ENCODE assay signal across 11 mouse cellular contexts in the genomic region with DNA sequence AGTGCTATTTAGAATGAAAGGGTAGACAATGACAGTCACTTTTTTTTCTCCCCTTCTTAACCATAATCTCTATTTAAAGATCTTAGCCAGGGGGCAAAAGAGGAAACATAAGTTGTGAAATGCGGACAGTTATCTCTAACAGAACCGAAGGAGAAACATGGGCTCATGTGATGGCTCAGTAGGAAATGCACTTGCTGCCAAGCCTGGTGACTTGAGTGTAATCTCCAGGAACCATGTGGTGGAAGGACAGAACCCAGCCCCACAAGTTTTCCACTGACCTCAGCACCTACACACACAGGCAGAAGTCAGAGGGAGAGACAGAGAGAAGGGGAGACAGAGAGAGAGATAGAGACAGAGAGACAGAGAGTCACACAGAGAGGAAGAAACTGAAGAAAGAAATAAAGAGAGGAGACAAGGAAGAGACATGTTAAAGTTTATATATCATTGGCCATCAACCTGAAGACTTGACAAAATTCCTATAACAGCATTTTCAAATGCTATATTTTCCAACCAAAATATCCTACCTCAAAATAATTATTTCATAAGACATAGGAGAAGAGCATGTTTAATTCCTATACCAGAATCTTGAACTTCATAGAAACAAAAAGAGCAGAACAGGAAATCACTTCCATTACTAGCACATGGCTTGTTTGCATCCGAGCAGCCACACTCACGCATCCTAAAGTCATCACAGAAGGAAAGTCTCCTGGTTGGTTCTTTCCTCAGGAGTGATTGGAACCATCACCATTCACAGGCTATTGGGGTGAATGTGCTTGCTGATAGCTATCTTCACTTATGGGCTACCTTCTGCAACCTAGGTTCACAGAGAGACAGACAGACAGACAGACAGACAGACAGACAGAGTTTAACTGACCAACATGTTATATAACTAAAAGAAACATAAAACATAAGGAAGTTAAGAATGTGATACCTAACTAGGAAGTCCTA. TPM values are rescaled to one million over a fixed set of nuclear protein-coding genes. Genes with fewer than 3 reads are reported as not detected.
DNase-seq lines count a peak whose midpoint lies in the region; ATAC-seq and TF ChIP-seq lines count a peak whose summit lies in the region.
"Had no signal": no experiment of that assay in that cellular context is flagged by ENCODE, and none has a peak within 500 bp of the region (broad histone marks: within the 10 kb centered on the region; RNA-seq: fewer than 3 reads in every experiment).

No protein-coding gene starts in this region.

- H3K36me3 ChIP-seq in kidney, embryonic 16.5 days (ENCODE audit: insufficient read depth, low read length): no peaks in the 10 kb centered on the region
- peaks cover 14% of the 10 kb centered on the region for H3K36me3 ChIP-seq in G1E (replicated peaks)
- H3K36me3 ChIP-seq: neural tube, embryonic 12.5 days had no signal

- no peak overlapping the region for H3K27ac ChIP-seq in kidney, embryonic 16.5 days (ENCODE audit: low read length)
- H3K27ac ChIP-seq: neural tube, embryonic 12.5 days had no signal

- H3K9ac ChIP-seq in kidney, embryonic 16.5 days (replicated peaks; ENCODE audit: low read length): no peak overlapping the region
- H3K9ac ChIP-seq: neural tube, embryonic 12.5 days had no signal

- no peaks in the 10 kb centered on the region for H3K9me3 ChIP-seq in kidney, embryonic 16.5 days (ENCODE audit: low read length)
- H3K9me3 ChIP-seq in G1E (replicated peaks): no peaks in the 10 kb centered on the region
- H3K9me3 ChIP-seq: neural tube, embryonic 12.5 days had no signal

- no peak for ATAC-seq in kidney, embryonic 16.5 days (ENCODE audit: low FRiP score, low TSS enrichment)
- peak; percentile 79 for ATAC-seq in G1E (ENCODE audit: extremely low read depth, insufficient number of reproducible peaks, low FRiP score, poor library complexity, severe bottlenecking)

- no peak overlapping the region for H3K4me2 ChIP-seq in kidney, embryonic 16.5 days (replicated peaks; ENCODE audit: low read depth, low read length)
- H3K4me2 ChIP-seq: neural tube, embryonic 12.5 days had no signal

- H3K4me3 ChIP-seq in kidney, embryonic 16.5 days (ENCODE audit: low read length): no peak overlapping the region
- H3K4me3 ChIP-seq in G1E (ENCODE audit: low read depth, low read length): no peak overlapping the region; the same call in 1 of the 2 replicates
- H3K4me3 ChIP-seq: neural tube, embryonic 12.5 days had no signal

- WGBS in kidney, embryonic 16.5 days: 83% methylated on average over 4 of the region's 4 CpGs

- TF ChIP-seq CTCF in G1E (IDR thresholded peaks at IDR 0.05; ENCODE audit: low read depth, low read length): no peak

- peak; percentile 5 for DNase-seq in kidney, adult 11 months
- peak; percentile 35 for DNase-seq in G1E (ENCODE audit: low spot score)
- DNase-seq in heart, adult 9 months (ENCODE audit: low spot score in 2 of 2): peak; percentile 53 to 69
- peak; percentile 60 for DNase-seq in lung, postnatal 36 days
- DNase-seq in T-cell, adult 2 months (ENCODE audit: low spot score): no peak
- DNase-seq in layer of hippocampus, postnatal 10 days (ENCODE audit: low spot score in 2 of 2): no peak
- DNase-seq in urinary bladder, adult 2 months (ENCODE audit: low spot score): no peak
- DNase-seq: adrenal gland, postnatal 36 days; kidney, postnatal 4 days had no signal

- H3K4me1 ChIP-seq in kidney, embryonic 16.5 days (ENCODE audit: insufficient read depth, low read length): no peaks in the 10 kb centered on the region
- peaks cover 73% of the 10 kb centered on the region for H3K4me1 ChIP-seq in G1E (ENCODE audit: insufficient read depth, low read depth, low read length)
- H3K4me1 ChIP-seq: neural tube, embryonic 12.5 days had no signal

- H3K27me3 ChIP-seq in kidney, embryonic 16.5 days (ENCODE audit: insufficient read depth, low read length): no peaks in the 10 kb centered on the region
- H3K27me3 ChIP-seq in G1E (ENCODE audit: insufficient read depth, low read length): no peaks in the 10 kb centered on the region
- H3K27me3 ChIP-seq: neural tube, embryonic 12.5 days had no signal

RNA-seq across cellular contexts. Expression of a gene that starts 46.2 kb away (rescaled TPM):
- polyA plus RNA-seq in kidney, embryonic 16.5 days (2015; fragmentation: Nextera tagmentation; extraction: Ambion mirVana): 31.4 and 32.4 TPM in 2 replicates
- total RNA-seq in G1E (2014; fragmentation: Nextera tagmentation) (not detected in 2 replicates), G1E (2017) (0.06 and 0.27 TPM in 2 replicates)
- polyA plus RNA-seq in G1E (2012): not detected in 2 replicates
- 100 to 1,000 TPM; 154 to 175 TPM for total RNA-seq in layer of hippocampus, postnatal 10 days (2021)
- 25.2 and 27.9 TPM in 2 replicates for polyA plus RNA-seq in urinary bladder, adult 2 months (2012; rRNA removed)

RNA-seq across cellular contexts. Expression of a gene that starts 47.0 kb away (rescaled TPM):
- 1.6 TPM in 2 replicates for polyA plus RNA-seq in kidney, embryonic 16.5 days (2015; fragmentation: Nextera tagmentation; extraction: Ambion mirVana)
- total RNA-seq in G1E (2014; fragmentation: Nextera tagmentation) (114 and 120 TPM in 2 replicates), G1E (2017) (312 and 315 TPM in 2 replicates)
- polyA plus RNA-seq in G1E (2012): 1.8 and 2.9 TPM in 2 replicates
- total RNA-seq in layer of hippocampus, postnatal 10 days (2021): 1 to 10 TPM; 4.5 to 4.6 TPM
- 4.7 TPM in 2 replicates for polyA plus RNA-seq in urinary bladder, adult 2 months (2012; rRNA removed)

RNA-seq across cellular contexts. Expression of a gene that starts 54.0 kb away (rescaled TPM):
- 1.1 and 1.6 TPM in 2 replicates for polyA plus RNA-seq in kidney, embryonic 16.5 days (2015; fragmentation: Nextera tagmentation; extraction: Ambion mirVana)
- total RNA-seq in G1E (2014; fragmentation: Nextera tagmentation): 34.1 and 48.9 TPM in 2 replicates
- 16.0 and 18.7 TPM in 2 replicates for total RNA-seq in G1E (2017)
- polyA plus RNA-seq in G1E (2012): 0.76 and 1.3 TPM in 2 replicates
- 1 to 10 TPM in 1 of 2 experiments, under 1 TPM in 1; 0.98 to 2.1 TPM for total RNA-seq in layer of hippocampus, postnatal 10 days (2021)
- 0.35 and 0.81 TPM in 2 replicates for polyA plus RNA-seq in urinary bladder, adult 2 months (2012; rRNA removed)

Comparison
In these comparisons a context has a peak if more than half of its experiments do, and no peak if none do; other contexts are left out.
1. DNase-seq: peak in kidney, adult 11 months (single experiment), G1E (single experiment), heart, adult 9 months (2 of 2) and lung, postnatal 36 days (single experiment); none in T-cell, adult 2 months (single experiment), layer of hippocampus, postnatal 10 days (0 of 2) and urinary bladder, adult 2 months (single experiment).
2. RNA of a gene that starts 46.2 kb away (polyA plus RNA-seq): 31.4 to 32.4 TPM in kidney, embryonic 16.5 days and 25.2 to 27.9 TPM in urinary bladder, adult 2 months; not detected in G1E; every median in the first group is over 10 times any median in the second.